ENCODE assay signal across 8 mouse cellular contexts in genomic region chr16:58523044-58523859, GRCm38 (mm10). TPM values are rescaled to one million over a fixed set of nuclear protein-coding genes. Genes with fewer than 3 reads are reported as not detected.
DNase-seq lines count a peak whose midpoint lies in the region; ATAC-seq and TF ChIP-seq lines count a peak whose summit lies in the region.

No protein-coding gene starts in this region.

- DNase-seq in adrenal gland, adult (ENCODE audit: inconsistent age in 2 of 2, low spot score in 1 of 2): peak; percentile 72 to 92
- DNase-seq in cerebellum, postnatal 4 days (ENCODE audit: low spot score in 2 of 2): peak; percentile 29 to 42
- peak; percentile 75 for DNase-seq in gastrocnemius, adult 18-20 months (ENCODE audit: low spot score)
- peak; percentile 61 for DNase-seq in hindbrain, embryonic 14.5 days (ENCODE audit: low spot score)
- peak; percentile 78 for DNase-seq in limb, embryonic 11.5 days (ENCODE audit: low spot score)
- no peak for DNase-seq in adipocyte (ENCODE audit: low spot score)

- H3K27me3 ChIP-seq in hindbrain, embryonic 14.5 days (ENCODE audit: control insufficient read depth, insufficient read depth, low read length): peaks cover 11% of the 10 kb centered on the region
- H3K27me3 ChIP-seq in limb, embryonic 11.5 days (ENCODE audit: control insufficient read depth, insufficient read depth, low read length): no peaks in the 10 kb centered on the region
- peaks cover 8% of the 10 kb centered on the region for H3K27me3 ChIP-seq in midbrain, embryonic 12.5 days
- no peaks in the 10 kb centered on the region; the same call in 1 of the 2 replicates for H3K27me3 ChIP-seq in small intestine, adult 2 months (ENCODE audit: control insufficient read depth, insufficient read depth, low read length)

- ATAC-seq in hindbrain, embryonic 14.5 days (ENCODE audit: low FRiP score): peak; percentile 92
- peak; percentile 87 for ATAC-seq in limb, embryonic 11.5 days (ENCODE audit: insufficient number of reproducible peaks, low FRiP score, low TSS enrichment, low read depth)
- ATAC-seq in midbrain, embryonic 12.5 days (ENCODE audit: low FRiP score, low read depth): peak; percentile 91

- H3K27ac ChIP-seq in hindbrain, embryonic 14.5 days: peak overlapping the region; percentile 80
- peak overlapping the region; percentile 62 for H3K27ac ChIP-seq in limb, embryonic 11.5 days (replicated peaks; ENCODE audit: low read depth, low read length)
- H3K27ac ChIP-seq in midbrain, embryonic 12.5 days (replicated peaks): peak overlapping the region; percentile 60
- H3K27ac ChIP-seq in small intestine, adult 2 months (ENCODE audit: insufficient read depth, low read depth, low read length): peak overlapping the region; percentile 62

- peak overlapping the region; percentile 86 for H3K4me3 ChIP-seq in hindbrain, embryonic 14.5 days (replicated peaks; ENCODE audit: low read length)
- H3K4me3 ChIP-seq in limb, embryonic 11.5 days (ENCODE audit: low read depth, low read length): peak overlapping the region; percentile 75
- peak overlapping the region; percentile 77 for H3K4me3 ChIP-seq in midbrain, embryonic 12.5 days
- peak overlapping the region; percentile 72 for H3K4me3 ChIP-seq in small intestine, adult 2 months (ENCODE audit: low read depth, low read length)

- WGBS in hindbrain, embryonic 14.5 days: under 1% methylated on average over 53 of the region's 58 CpGs
- WGBS in limb, embryonic 11.5 days: under 1% methylated on average over 55 of the region's 58 CpGs
- under 1% methylated on average over 57 of the region's 58 CpGs for WGBS in midbrain, embryonic 12.5 days
- WGBS in small intestine, adult 2 months: under 1% methylated on average over 58 of the region's 58 CpGs

- TF ChIP-seq POLR2A in small intestine, adult 2 months (IDR thresholded peaks at IDR 0.05; ENCODE audit: low read depth, low read length): peak; percentile 38

- peaks cover 6% of the 10 kb centered on the region; the same call in 1 of the 2 replicates for H3K4me1 ChIP-seq in hindbrain, embryonic 14.5 days (replicated peaks; ENCODE audit: control insufficient read depth, insufficient read depth, low read length)
- no peaks in the 10 kb centered on the region for H3K4me1 ChIP-seq in limb, embryonic 11.5 days (ENCODE audit: control insufficient read depth, insufficient read depth, low read length)
- peaks cover 4% of the 10 kb centered on the region; the same call in 1 of the 2 replicates for H3K4me1 ChIP-seq in midbrain, embryonic 12.5 days
- H3K4me1 ChIP-seq in small intestine, adult 2 months (ENCODE audit: control insufficient read depth, insufficient read depth, insufficient read length, low read length): peaks cover 5% of the 10 kb centered on the region

- no peaks in the 10 kb centered on the region for H3K36me3 ChIP-seq in hindbrain, embryonic 14.5 days (replicated peaks; ENCODE audit: control insufficient read depth, insufficient read depth)
- no peaks in the 10 kb centered on the region for H3K36me3 ChIP-seq in limb, embryonic 11.5 days (ENCODE audit: control insufficient read depth, insufficient read depth, low read length)
- H3K36me3 ChIP-seq in midbrain, embryonic 12.5 days: no peaks in the 10 kb centered on the region
- no peaks in the 10 kb centered on the region for H3K36me3 ChIP-seq in small intestine, adult 2 months (ENCODE audit: control insufficient read depth, insufficient read depth, low read length)

- TF ChIP-seq CTCF in small intestine, adult 2 months (IDR thresholded peaks at IDR 0.05; ENCODE audit: extremely low read depth, insufficient read length, insufficient replicate concordance, low read depth, low read length): no peak

- H3K9ac ChIP-seq in hindbrain, embryonic 14.5 days: peak overlapping the region; percentile 85
- H3K9ac ChIP-seq in limb, embryonic 11.5 days (ENCODE audit: low read length): peak overlapping the region; percentile 76
- H3K9ac ChIP-seq in midbrain, embryonic 12.5 days (replicated peaks): peak overlapping the region; percentile 84

- peak overlapping the region; percentile 88 for H3K4me2 ChIP-seq in hindbrain, embryonic 14.5 days (replicated peaks)
- H3K4me2 ChIP-seq in limb, embryonic 11.5 days (ENCODE audit: low read depth, severe bottlenecking): peak overlapping the region; percentile 83
- peak overlapping the region; percentile 94 for H3K4me2 ChIP-seq in midbrain, embryonic 12.5 days (replicated peaks)

- H3K9me3 ChIP-seq in hindbrain, embryonic 14.5 days (ENCODE audit: control insufficient read depth, low read length): peaks cover 10% of the 10 kb centered on the region; the same call in 1 of the 2 replicates
- peaks cover 2% of the 10 kb centered on the region; the same call in 1 of the 2 replicates for H3K9me3 ChIP-seq in limb, embryonic 11.5 days (ENCODE audit: control insufficient read depth, low read length)
- no peaks in the 10 kb centered on the region for H3K9me3 ChIP-seq in midbrain, embryonic 12.5 days

RNA-seq across cellular contexts. Expression of gene St3gal6, which starts 0.8 kb away (rescaled TPM):
- 100 to 1,000 TPM; 166 to 178 TPM for total RNA-seq in gastrocnemius, adult 18-20 months (2021)
- 10.4 and 10.8 TPM in 2 replicates for polyA plus RNA-seq in hindbrain, embryonic 14.5 days (2014; fragmentation: Nextera tagmentation; extraction: Ambion mirVana)
- 9.7 and 14.0 TPM in 2 replicates for polyA plus RNA-seq in limb, embryonic 11.5 days (2014; fragmentation: Nextera tagmentation; extraction: Ambion mirVana)
- 11.4 and 12.5 TPM in 2 replicates for polyA plus RNA-seq in midbrain, embryonic 12.5 days (2016; fragmentation: Nextera tagmentation; extraction: Ambion mirVana)
- 11.1 and 18.6 TPM in 2 replicates for polyA plus RNA-seq in small intestine, adult 2 months (2012; rRNA removed)
